ENCODE assay signal across 9 mouse cellular contexts in the genomic region with DNA sequence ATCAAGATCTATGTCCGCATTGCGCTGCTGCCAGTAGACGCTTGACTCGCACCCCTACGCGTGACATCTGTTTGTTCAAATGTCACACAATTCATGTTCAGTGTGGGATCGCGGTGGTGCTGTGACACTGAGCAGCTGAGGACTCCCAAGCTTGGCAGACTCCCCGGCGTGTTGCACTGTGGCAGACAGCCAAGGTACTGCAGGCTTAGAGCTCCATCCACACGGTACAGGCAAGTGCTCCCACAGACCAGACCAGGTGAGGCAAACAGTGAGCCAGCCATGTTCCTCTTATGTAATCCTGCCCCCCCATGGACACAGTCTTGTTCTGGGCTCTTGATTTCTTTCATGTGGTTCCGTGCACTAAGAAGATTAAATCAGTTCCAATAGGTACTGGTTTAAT.
DNase-seq lines count a peak whose midpoint lies in the region; ATAC-seq and TF ChIP-seq lines count a peak whose summit lies in the region.
"Had no signal": no experiment of that assay in that cellular context is flagged by ENCODE, and none has a peak within 500 bp of the region (broad histone marks: within the 10 kb centered on the region; RNA-seq: fewer than 3 reads in every experiment).

No protein-coding gene starts in this region.

- DNase-seq in hindbrain, postnatal 0 days (ENCODE audit: low spot score), result peak; percentile 70
- DNase-seq in hindbrain, embryonic 10.5 days (ENCODE audit: low spot score), result no peak
- peak; percentile 87 for DNase-seq in cerebellum, adult 9-11 months
- DNase-seq in layer of hippocampus, adult 8-10 months (ENCODE audit: low spot score in 2 of 2), result peak; percentile 84 to 87
- DNase-seq in lung, postnatal 14 days, result peak; percentile 76
- DNase-seq in testis, postnatal 10 days (ENCODE audit: low spot score), result peak; percentile 56

- H3K4me3 ChIP-seq in hindbrain, postnatal 0 days (ENCODE audit: low read length), result no peak overlapping the region
- H3K4me3 ChIP-seq in hindbrain, embryonic 10.5 days, result no peak overlapping the region
- no peak overlapping the region for H3K4me3 ChIP-seq in heart, embryonic 16.5 days (ENCODE audit: low read length)
- no peak overlapping the region for H3K4me3 ChIP-seq in hindbrain, embryonic 13.5 days
- H3K4me3 ChIP-seq: midbrain, embryonic 12.5 days had no signal

- no peak overlapping the region for H3K4me2 ChIP-seq in hindbrain, postnatal 0 days (ENCODE audit: low read depth, low read length)
- H3K4me2 ChIP-seq in heart, embryonic 16.5 days (ENCODE audit: low read depth, low read length), result no peak overlapping the region
- H3K4me2 ChIP-seq in hindbrain, embryonic 13.5 days, result no peak overlapping the region
- H3K4me2 ChIP-seq: midbrain, embryonic 12.5 days had no signal

- WGBS in hindbrain, postnatal 0 days, result 48% methylated on average over 12 of the region's 12 CpGs
- WGBS in hindbrain, embryonic 10.5 days, result 94% methylated on average over 12 of the region's 12 CpGs
- WGBS in heart, embryonic 16.5 days, result 34% methylated on average over 12 of the region's 12 CpGs
- 87% methylated on average over 12 of the region's 12 CpGs for WGBS in hindbrain, embryonic 13.5 days

- no peak for TF ChIP-seq CTCF in hindbrain, postnatal 0 days (IDR thresholded peaks at IDR 0.05; ENCODE audit: low read depth)

- H3K4me1 ChIP-seq in hindbrain, postnatal 0 days (ENCODE audit: insufficient read depth, low read length), result no peaks in the 10 kb centered on the region
- H3K4me1 ChIP-seq in hindbrain, embryonic 10.5 days (replicated peaks), result no peaks in the 10 kb centered on the region
- H3K4me1 ChIP-seq in heart, embryonic 16.5 days (ENCODE audit: control insufficient read depth, insufficient read depth, low read length), result peaks cover 5% of the 10 kb centered on the region; the same call in 1 of the 2 replicates
- H3K4me1 ChIP-seq in hindbrain, embryonic 13.5 days (replicated peaks), result no peaks in the 10 kb centered on the region
- H3K4me1 ChIP-seq: midbrain, embryonic 12.5 days had no signal

- no peaks in the 10 kb centered on the region for H3K36me3 ChIP-seq in hindbrain, postnatal 0 days (ENCODE audit: insufficient read depth, low read length)
- H3K36me3 ChIP-seq in hindbrain, embryonic 10.5 days, result no peaks in the 10 kb centered on the region
- no peaks in the 10 kb centered on the region for H3K36me3 ChIP-seq in heart, embryonic 16.5 days (ENCODE audit: control insufficient read depth, insufficient read depth)
- no peaks in the 10 kb centered on the region for H3K36me3 ChIP-seq in hindbrain, embryonic 13.5 days
- H3K36me3 ChIP-seq: midbrain, embryonic 12.5 days had no signal

- ATAC-seq in hindbrain, postnatal 0 days, result peak; percentile 62
- peak; percentile 86 for ATAC-seq in heart, embryonic 16.5 days (replicated peaks; ENCODE audit: extremely low read depth, insufficient read depth, low FRiP score)
- ATAC-seq in hindbrain, embryonic 13.5 days (ENCODE audit: low FRiP score), result no peak

- no peaks in the 10 kb centered on the region for H3K9me3 ChIP-seq in hindbrain, postnatal 0 days (ENCODE audit: low read length)
- no peaks in the 10 kb centered on the region for H3K9me3 ChIP-seq in hindbrain, embryonic 10.5 days
- no peaks in the 10 kb centered on the region for H3K9me3 ChIP-seq in heart, embryonic 16.5 days (replicated peaks; ENCODE audit: control insufficient read depth, low read length)
- no peaks in the 10 kb centered on the region for H3K9me3 ChIP-seq in hindbrain, embryonic 13.5 days
- H3K9me3 ChIP-seq: midbrain, embryonic 12.5 days had no signal

- H3K27ac ChIP-seq in hindbrain, postnatal 0 days, result 0 out of 2 replicates have a peak overlapping the region, but pooled peaks have one; percentile 20
- H3K27ac ChIP-seq in hindbrain, embryonic 10.5 days, result no peak overlapping the region
- H3K27ac ChIP-seq in heart, embryonic 16.5 days (ENCODE audit: low read length), result no peak overlapping the region
- H3K27ac ChIP-seq in hindbrain, embryonic 13.5 days, result no peak overlapping the region
- H3K27ac ChIP-seq: midbrain, embryonic 12.5 days had no signal

- no peak overlapping the region for H3K9ac ChIP-seq in hindbrain, postnatal 0 days (replicated peaks; ENCODE audit: low read length)
- no peak overlapping the region for H3K9ac ChIP-seq in heart, embryonic 16.5 days (ENCODE audit: low read length)
- no peak overlapping the region for H3K9ac ChIP-seq in hindbrain, embryonic 13.5 days
- H3K9ac ChIP-seq: midbrain, embryonic 12.5 days had no signal

- no peaks in the 10 kb centered on the region for H3K27me3 ChIP-seq in hindbrain, postnatal 0 days (ENCODE audit: insufficient read depth, low read length)
- H3K27me3 ChIP-seq in hindbrain, embryonic 10.5 days (ENCODE audit: insufficient read depth, poor library complexity, severe bottlenecking), result no peaks in the 10 kb centered on the region
- H3K27me3 ChIP-seq in heart, embryonic 16.5 days (ENCODE audit: control insufficient read depth, insufficient read depth, low read length), result no peaks in the 10 kb centered on the region
- H3K27me3 ChIP-seq in hindbrain, embryonic 13.5 days, result no peaks in the 10 kb centered on the region
- H3K27me3 ChIP-seq: midbrain, embryonic 12.5 days had no signal
